Mouse (Mus musculus) frontal cortex, postnatal 25 days (tissue): ENCODE data around the gene Flnc.

Experiments used
- DNase-seq, 2 experiments: peaks; one replicate each; pipeline ENCODE4 v3.0.0; 2022; ENCODE audit warnings: low spot score in 2 of 2

The Flnc gene

GRCm38 (mm10) chr6:29484716-29485559 lies 51.9 kb downstream of the Flnc start:
- DNase-seq = peak; percentile 23 to 47

GRCm38 (mm10) chr6:29485951-29486350 lies 52.9 kb downstream of the Flnc start:
- DNase-seq = no peak

GRCm38 (mm10) chr6:29494101-29494500 lies 61.0 kb downstream of the Flnc start:
- DNase-seq = no peak

GRCm38 (mm10) chr6:29496270-29496669 lies 63.2 kb downstream of the Flnc start:
- DNase-seq = no peak

GRCm38 (mm10) chr6:29497791-29498190 lies 64.7 kb downstream of the Flnc start:
- no peak for DNase-seq

- DNase-seq = no peak
Measured at GRCm38 (mm10) chr6:29500177-29500576, 67.1 kb downstream of the Flnc start.

- DNase-seq = no peak
Measured at GRCm38 (mm10) chr6:29500810-29501209, 67.8 kb downstream of the Flnc start.

- DNase-seq = no peak
Measured at GRCm38 (mm10) chr6:29501599-29501998, 68.5 kb downstream of the Flnc start.

- no peak for DNase-seq
Measured at GRCm38 (mm10) chr6:29505493-29505892, 72.4 kb downstream of the Flnc start.

- DNase-seq = no peak
Measured at GRCm38 (mm10) chr6:29506834-29507233, 73.8 kb downstream of the Flnc start.

- DNase-seq = no peak
Measured at GRCm38 (mm10) chr6:29507447-29508309, 74.6 kb downstream of the Flnc start, which contains the start of gene Kcp. Kcp (minus strand) TSS chr6:29507952.

GRCm38 (mm10) chr6:29509086-29509485 lies 76.0 kb downstream of the Flnc start:
- no peak for DNase-seq
